Mouse (Mus musculus) cerebellum, adult 9-11 months (tissue): ENCODE data around the gene 2510039O18Rik.

ENCODE experiments used
- DNase-seq: peaks from one replicate; pipeline ENCODE4 v3.0.0; 2022

The 2510039O18Rik gene

GRCm38 (mm10) chr4:147937486-147937885 is 3.2 kb upstream of the 2510039O18Rik start:
- no peak for DNase-seq

GRCm38 (mm10) chr4:147938148-147939096 is 2.3 kb upstream of the 2510039O18Rik start:
- DNase-seq: no peak

- peak; percentile 44 for DNase-seq
These were observed 584 bp upstream of the 2510039O18Rik start for GRCm38 (mm10) chr4:147940111-147940510.

- no peak for DNase-seq
These were observed 638 bp downstream of the 2510039O18Rik start for GRCm38 (mm10) chr4:147941045-147942020.

- DNase-seq: no peak
These were observed 2.3 kb downstream of the 2510039O18Rik start for GRCm38 (mm10) chr4:147943005-147943404.

- no peak for DNase-seq
These were observed 6.8 kb downstream of the 2510039O18Rik start for GRCm38 (mm10) chr4:147947511-147947910.

- DNase-seq: no peak
These were observed 12.9 kb downstream of the 2510039O18Rik start for GRCm38 (mm10) chr4:147953590-147953989.

- no peak for DNase-seq
These were observed 16.4 kb downstream of the 2510039O18Rik start for GRCm38 (mm10) chr4:147957141-147957540.

- peak; percentile 31 for DNase-seq
These were observed 19.5 kb downstream of the 2510039O18Rik start for GRCm38 (mm10) chr4:147959881-147960831.

- DNase-seq: no peak
These were observed 22.1 kb downstream of the 2510039O18Rik start for GRCm38 (mm10) chr4:147962781-147963180.

- DNase-seq: no peak
These were observed 22.9 kb downstream of the 2510039O18Rik start for GRCm38 (mm10) chr4:147963623-147964022.

GRCm38 (mm10) chr4:147965712-147966111 is 25.0 kb downstream of the 2510039O18Rik start:
- no peak for DNase-seq

GRCm38 (mm10) chr4:147968816-147969215 is 28.1 kb downstream of the 2510039O18Rik start:
- no peak for DNase-seq

- no peak for DNase-seq
These were observed 28.6 kb downstream of the 2510039O18Rik start for GRCm38 (mm10) chr4:147969337-147969736.

GRCm38 (mm10) chr4:147976237-147976636 is 35.5 kb downstream of the 2510039O18Rik start:
- no peak for DNase-seq

- no peak for DNase-seq
These were observed 37.0 kb downstream of the 2510039O18Rik start for GRCm38 (mm10) chr4:147977726-147978125.

- no peak for DNase-seq
These were observed 37.7 kb downstream of the 2510039O18Rik start for GRCm38 (mm10) chr4:147978391-147978790.

GRCm38 (mm10) chr4:147979441-147979860 is 38.8 kb downstream of the 2510039O18Rik start:
- no peak for DNase-seq

- DNase-seq: no peak
These were observed 44.8 kb downstream of the 2510039O18Rik start, which contains the start of gene Nppb for GRCm38 (mm10) chr4:147985205-147986132. TSS of gene Nppb (plus strand) at chr4:147985788.

- DNase-seq: no peak
These were observed 52.9 kb downstream of the 2510039O18Rik start for GRCm38 (mm10) chr4:147993571-147994095.
